Mouse (Mus musculus): ENCODE measurements at regions not wholly inside any gene's neighbourhood (a gene's known extent, or its start where the extent isn't known, plus 50 kb on each side); places are given as distances from the start of the nearest gene placed in this dataset.

DNA sequence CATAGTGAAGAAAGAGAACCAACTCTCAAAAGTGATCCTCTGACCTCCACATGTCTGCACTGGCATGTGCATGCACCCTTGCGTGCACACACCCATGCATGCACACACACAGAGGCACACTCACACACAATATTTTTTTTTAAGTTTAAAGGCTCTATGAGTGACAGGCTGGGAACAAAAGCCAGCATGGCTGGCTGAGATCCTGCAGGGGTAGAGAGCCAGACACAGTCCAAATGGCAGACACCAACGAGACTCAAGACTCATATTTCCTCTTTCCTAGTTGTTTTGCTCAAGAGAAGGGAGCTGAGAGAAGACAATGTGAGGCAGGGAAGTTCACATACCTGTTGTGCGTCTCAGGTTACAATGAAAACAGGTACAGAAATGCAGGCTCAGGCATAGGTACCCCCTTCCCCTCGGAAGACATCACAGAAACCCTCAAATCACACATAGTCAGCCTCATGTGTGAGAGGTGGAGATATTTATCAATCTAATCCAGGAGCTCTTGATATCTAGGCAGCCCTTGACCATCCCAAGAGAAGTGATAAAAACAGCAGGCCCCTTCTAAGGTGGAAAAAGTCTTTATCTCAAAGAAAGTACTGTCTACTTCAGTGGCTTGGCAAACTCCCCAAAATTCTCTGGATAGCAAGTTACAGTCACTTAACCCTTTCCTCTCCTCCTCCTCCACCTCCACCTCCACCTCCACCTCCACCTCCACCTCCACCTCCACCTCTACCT, 101.4 kb upstream of the Cd180 start:
- no peak overlapping the region for H3K4me3 ChIP-seq (ENCODE audit: low read depth, low read length)
- no peaks in the 10 kb centered on the region for H3K36me3 ChIP-seq (ENCODE audit: insufficient read depth, low read length)
- no peak overlapping the region for H3K9ac ChIP-seq (replicated peaks; ENCODE audit: low read depth)
- 0 out of 2 replicates have a peak overlapping the region, but pooled peaks have one; percentile 1 for H3K27ac ChIP-seq (ENCODE audit: low read length)
- no peaks in the 10 kb centered on the region for H3K9me3 ChIP-seq (ENCODE audit: low read length)
- H3K27me3 ChIP-seq (replicated peaks; ENCODE audit: insufficient read depth, low read length): no peaks in the 10 kb centered on the region
- no peaks in the 10 kb centered on the region for H3K4me1 ChIP-seq (ENCODE audit: insufficient read depth, low read depth, low read length)
- ATAC-seq (no peak), DNase-seq (ENCODE audit: low spot score) (no peak)
- H3K4me2 ChIP-seq (replicated peaks; ENCODE audit: low read depth, low read length): no peak overlapping the region
- no peak for TF ChIP-seq EP300 (IDR thresholded peaks at IDR 0.05)
- TF ChIP-seq CTCF (IDR thresholded peaks at IDR 0.05): no peak
- WGBS: 58% methylated on average over 4 of the region's 4 CpGs

DNA sequence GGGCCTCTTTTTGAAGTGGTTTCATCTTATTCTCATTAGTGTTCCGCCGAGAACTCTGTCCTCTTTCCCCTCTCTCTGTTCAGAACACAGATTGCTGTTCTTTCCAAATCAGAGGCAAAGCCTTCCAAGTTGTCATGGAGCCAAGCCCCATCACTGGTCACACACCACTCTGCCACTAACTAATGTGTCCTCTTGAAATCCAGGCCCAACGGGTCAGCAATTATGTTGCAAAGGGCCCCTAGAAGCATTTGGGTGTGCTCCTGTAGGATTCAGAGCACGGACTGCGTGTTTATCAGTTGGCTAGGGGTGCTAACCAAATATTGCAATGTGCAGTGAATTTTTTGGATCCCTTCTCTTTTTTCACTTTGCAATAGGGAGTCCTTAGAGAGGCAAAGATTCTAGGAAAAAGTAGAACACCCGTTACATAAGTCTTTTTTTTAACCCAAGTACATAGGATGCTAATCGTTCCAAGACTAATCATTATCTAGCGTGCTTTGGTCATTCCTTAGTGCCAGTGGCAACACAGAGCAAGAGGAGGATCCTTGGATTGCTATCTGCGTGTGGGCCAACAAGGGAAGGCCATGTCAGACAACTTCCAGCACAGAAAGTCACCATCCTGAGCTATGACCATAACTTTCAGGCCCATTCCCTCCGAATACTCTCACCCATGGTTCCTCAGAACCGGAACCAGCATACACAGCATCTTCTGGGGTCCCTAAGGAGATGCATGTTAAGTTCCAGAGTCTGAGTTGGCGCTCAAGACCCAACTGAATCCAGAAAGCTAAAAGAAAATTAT, 99.8 kb upstream of the Cd180 start:
- H3K4me2 ChIP-seq (replicated peaks; ENCODE audit: low read depth, low read length): no peak overlapping the region
- H3K36me3 ChIP-seq (ENCODE audit: insufficient read depth, low read length): no peaks in the 10 kb centered on the region
- H3K9me3 ChIP-seq (ENCODE audit: low read length): no peaks in the 10 kb centered on the region
- no peaks in the 10 kb centered on the region for H3K4me1 ChIP-seq (ENCODE audit: insufficient read depth, low read depth, low read length)
- peak; percentile 80 for ATAC-seq
- H3K27ac ChIP-seq (ENCODE audit: low read length): peak overlapping the region; percentile 55
- no peak overlapping the region for H3K4me3 ChIP-seq (ENCODE audit: low read depth, low read length)
- H3K27me3 ChIP-seq (replicated peaks; ENCODE audit: insufficient read depth, low read length): no peaks in the 10 kb centered on the region
- peak; percentile 92 for DNase-seq (ENCODE audit: low spot score)
- no peak overlapping the region for H3K9ac ChIP-seq (replicated peaks; ENCODE audit: low read depth)
- TF ChIP-seq EP300 (IDR thresholded peaks at IDR 0.05) (peak; percentile 59), CTCF (IDR thresholded peaks at IDR 0.05) (no peak)
- WGBS: 56% methylated on average over 12 of the region's 12 CpGs

DNA sequence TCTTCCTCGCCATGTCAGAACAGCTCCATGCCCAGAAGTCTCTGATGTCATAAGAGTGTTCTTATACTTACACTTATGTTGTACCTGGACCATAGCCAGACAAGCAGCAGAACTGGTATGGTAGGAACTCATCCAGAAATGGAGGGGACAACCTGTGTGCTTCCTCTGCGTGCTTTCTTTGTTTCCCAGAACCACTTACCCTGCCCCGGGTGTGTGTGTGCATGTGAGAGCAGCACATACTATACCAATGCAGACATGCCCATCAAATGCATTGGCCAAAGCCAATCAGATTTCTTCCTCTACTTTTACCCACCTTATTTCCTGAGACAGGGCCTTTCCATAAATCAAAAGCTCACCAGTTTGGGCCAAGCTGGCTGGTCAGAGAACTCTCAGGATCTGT, 99.2 kb upstream of the Cd180 start:
- TF ChIP-seq CTCF (IDR thresholded peaks at IDR 0.05) (no peak), EP300 (IDR thresholded peaks at IDR 0.05) (peak; percentile 94)
- Histone ChIP-seq H3K36me3 (ENCODE audit: insufficient read depth, low read length) (no peaks in the 10 kb centered on the region), H3K9ac (replicated peaks; ENCODE audit: low read depth) (no peak overlapping the region), H3K4me1 (ENCODE audit: insufficient read depth, low read depth, low read length) (no peaks in the 10 kb centered on the region), H3K4me3 (ENCODE audit: low read depth, low read length) (no peak overlapping the region), H3K27me3 (replicated peaks; ENCODE audit: insufficient read depth, low read length) (no peaks in the 10 kb centered on the region), H3K4me2 (replicated peaks; ENCODE audit: low read depth, low read length) (no peak overlapping the region), H3K9me3 (ENCODE audit: low read length) (no peaks in the 10 kb centered on the region), H3K27ac (ENCODE audit: low read length) (peak overlapping the region; percentile 55)
- WGBS: 75% methylated on average over 3 of the region's 3 CpGs
- peak; percentile 77 for ATAC-seq
- peak; percentile 86 for DNase-seq (ENCODE audit: low spot score)

DNA sequence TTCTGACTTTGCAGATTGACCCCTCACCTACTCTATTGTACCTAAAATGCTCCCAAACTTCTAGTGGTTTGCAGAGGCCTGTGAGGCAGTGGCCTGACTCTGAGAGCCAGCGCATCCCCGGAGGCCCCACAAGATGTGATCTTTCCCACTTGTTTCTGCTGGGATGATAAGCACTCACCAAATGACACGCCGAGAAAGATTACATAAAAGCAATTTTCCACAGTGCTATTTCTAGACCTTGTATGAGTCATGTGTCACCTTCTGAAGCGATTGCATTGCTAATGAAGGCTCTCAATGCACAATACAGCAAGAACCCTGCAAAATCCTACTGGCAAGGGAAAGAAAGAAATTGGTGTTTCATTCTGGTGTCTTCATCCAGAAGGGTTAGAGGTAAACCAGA, 97.8 kb upstream of the Cd180 start:
- Histone ChIP-seq H3K27me3 (replicated peaks; ENCODE audit: insufficient read depth, low read length) (no peaks in the 10 kb centered on the region), H3K9ac (replicated peaks; ENCODE audit: low read depth) (no peak overlapping the region), H3K36me3 (ENCODE audit: insufficient read depth, low read length) (no peaks in the 10 kb centered on the region), H3K9me3 (ENCODE audit: low read length) (no peaks in the 10 kb centered on the region), H3K4me1 (ENCODE audit: insufficient read depth, low read depth, low read length) (no peaks in the 10 kb centered on the region), H3K27ac (ENCODE audit: low read length) (no peak overlapping the region), H3K4me3 (ENCODE audit: low read depth, low read length) (no peak overlapping the region), H3K4me2 (replicated peaks; ENCODE audit: low read depth, low read length) (no peak overlapping the region)
- ATAC-seq (no peak), DNase-seq (ENCODE audit: low spot score) (peak; percentile 27)
- no peak for TF ChIP-seq CTCF (IDR thresholded peaks at IDR 0.05)
- TF ChIP-seq EP300 (IDR thresholded peaks at IDR 0.05): no peak
- WGBS: 65% methylated on average over 5 of the region's 5 CpGs

DNA sequence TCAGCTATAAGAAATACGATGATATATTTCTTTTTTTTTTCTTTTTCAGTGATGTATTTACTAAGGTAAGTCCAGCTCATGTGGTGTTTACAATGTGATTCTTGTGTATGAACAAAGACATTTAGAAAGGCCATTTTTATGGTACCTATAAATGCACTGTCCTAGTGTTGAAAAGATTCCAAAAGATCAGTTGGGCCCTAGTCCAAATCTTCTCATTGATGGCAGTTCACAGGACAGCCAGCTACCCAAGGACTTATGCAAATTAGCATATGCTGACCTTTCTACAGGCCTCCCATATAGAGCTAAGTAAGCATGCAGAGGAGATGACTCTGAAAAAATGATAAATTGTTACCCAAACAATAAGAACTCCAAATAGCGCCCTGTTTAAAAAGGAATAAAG, 97.3 kb upstream of the Cd180 start:
- no peak for ATAC-seq
- no peak for DNase-seq (ENCODE audit: low spot score)
- 80% methylated on average over 2 of the region's 2 CpGs for WGBS
- Histone ChIP-seq H3K9ac (replicated peaks; ENCODE audit: low read depth) (no peak overlapping the region), H3K27me3 (replicated peaks; ENCODE audit: insufficient read depth, low read length) (no peaks in the 10 kb centered on the region), H3K9me3 (ENCODE audit: low read length) (no peaks in the 10 kb centered on the region), H3K27ac (ENCODE audit: low read length) (no peak overlapping the region), H3K36me3 (ENCODE audit: insufficient read depth, low read length) (no peaks in the 10 kb centered on the region), H3K4me3 (ENCODE audit: low read depth, low read length) (no peak overlapping the region), H3K4me2 (replicated peaks; ENCODE audit: low read depth, low read length) (no peak overlapping the region), H3K4me1 (ENCODE audit: insufficient read depth, low read depth, low read length) (no peaks in the 10 kb centered on the region)
- TF ChIP-seq CTCF (IDR thresholded peaks at IDR 0.05) (no peak), EP300 (IDR thresholded peaks at IDR 0.05) (no peak)

DNA sequence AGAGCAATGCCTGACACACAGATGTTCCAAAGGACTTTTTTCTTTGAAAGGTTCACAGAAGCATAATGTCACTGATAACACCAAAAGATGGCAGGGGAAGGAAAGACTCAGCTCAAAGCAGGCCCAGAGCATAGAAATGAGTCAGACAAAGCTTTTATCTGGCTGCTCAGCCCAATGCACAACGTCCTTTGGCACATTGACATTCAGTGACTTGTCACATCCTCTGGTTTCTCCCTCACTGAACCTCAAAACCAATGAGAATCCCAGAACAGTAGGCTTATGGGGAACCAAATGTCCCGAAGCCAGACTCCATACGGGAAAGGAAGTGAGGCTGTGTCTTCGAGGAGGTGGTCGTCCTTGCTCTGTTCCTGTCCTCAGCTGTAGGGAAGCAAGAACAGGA, 95.2 kb upstream of the Cd180 start:
- Histone ChIP-seq H3K27ac (ENCODE audit: low read length) (no peak overlapping the region), H3K9ac (replicated peaks; ENCODE audit: low read depth) (no peak overlapping the region), H3K4me3 (ENCODE audit: low read depth, low read length) (no peak overlapping the region), H3K4me1 (ENCODE audit: insufficient read depth, low read depth, low read length) (no peaks in the 10 kb centered on the region), H3K9me3 (ENCODE audit: low read length) (no peaks in the 10 kb centered on the region), H3K36me3 (ENCODE audit: insufficient read depth, low read length) (no peaks in the 10 kb centered on the region), H3K4me2 (replicated peaks; ENCODE audit: low read depth, low read length) (no peak overlapping the region), H3K27me3 (replicated peaks; ENCODE audit: insufficient read depth, low read length) (no peaks in the 10 kb centered on the region)
- ATAC-seq (no peak), DNase-seq (ENCODE audit: low spot score) (no peak)
- WGBS: 74% methylated on average over 5 of the region's 5 CpGs
- TF ChIP-seq EP300 (IDR thresholded peaks at IDR 0.05) (no peak), CTCF (IDR thresholded peaks at IDR 0.05) (no peak)
